Mouse (Mus musculus): ENCODE results near the gene Ccdc134.

- TF ChIP-seq POLR2A (IDR thresholded peaks at IDR 0.05; ENCODE audit: extremely low read depth, insufficient read depth, low read length) (no peak), CTCF (IDR thresholded peaks at IDR 0.05; ENCODE audit: extremely low read depth, insufficient read depth, low read length) (no peak)
These were observed 43.0 kb downstream of the Ccdc134 start for GRCm38 (mm10) chr15:82170437-82171377.

Data from cortical plate, adult 2 months (tissue).